Mouse (Mus musculus) bone marrow macrophage, adult 2 months (primary cell): Measurements from ENCODE around the gene Pnpla3. TPM values are rescaled to one million over a fixed set of nuclear protein-coding genes. Genes with fewer than 3 reads are reported as not detected.
A peak's percentile ranks its signal among the peaks of the same experiment; 100 is the strongest.

Experiments
- H3K27ac ChIP-seq: 2 replicates; pipeline ENCODE4 v1.5.1; 2012; ENCODE audit warnings: low read depth, low read length; ENCODE audit not compliant: insufficient read depth
- H3K4me1 ChIP-seq: 2 replicates; pipeline ENCODE4 v1.6.1; 2012; ENCODE audit warnings: low read length; ENCODE audit not compliant: control insufficient read depth, insufficient read depth
- H3K4me3 ChIP-seq: 2 replicates; pipeline ENCODE4 v1.5.1; 2012; ENCODE audit warnings: mild to moderate bottlenecking, low read length, moderate library complexity; ENCODE audit not compliant: insufficient read depth
- CTCF ChIP-seq: IDR thresholded peaks from 2 replicates; pipeline ENCODE4 v1.5.1; 2012; ENCODE audit warnings: low read depth, mild to moderate bottlenecking, low read length, moderate library complexity
- POLR2A ChIP-seq: IDR thresholded peaks from 2 replicates; pipeline ENCODE4 v1.6.1; 2012; ENCODE audit warnings: mild to moderate bottlenecking, low read depth, low read length, borderline replicate concordance
- polyA plus RNA-seq: library from polyadenylated mRNA; stranded (reverse); fragments of >200 nt; gene quantifications from 2 replicates; pipeline ENCODE4 v1.2.4, GENCODE M21; 2012; ENCODE audit not compliant: missing spikeins, insufficient read depth, insufficient read length

Gene Pnpla3
- polyA plus RNA-seq: not detected in 2 replicates

GRCm38 (mm10) chr15:84167600-84167999 is at the start of gene Pnpla3:
Gene Pnpla3, plus strand, starts transcription at chr15:84167837.
- no peak for TF ChIP-seq POLR2A
- TF ChIP-seq CTCF: no peak
- Histone ChIP-seq H3K4me3 (peak within 1 kb of the TSS; percentile 58), H3K27ac (no peak within 1 kb of the TSS), H3K4me1 (peaks cover 9% of the 10 kb centered on the region; the same call in 1 of the 2 replicates)

DNA sequence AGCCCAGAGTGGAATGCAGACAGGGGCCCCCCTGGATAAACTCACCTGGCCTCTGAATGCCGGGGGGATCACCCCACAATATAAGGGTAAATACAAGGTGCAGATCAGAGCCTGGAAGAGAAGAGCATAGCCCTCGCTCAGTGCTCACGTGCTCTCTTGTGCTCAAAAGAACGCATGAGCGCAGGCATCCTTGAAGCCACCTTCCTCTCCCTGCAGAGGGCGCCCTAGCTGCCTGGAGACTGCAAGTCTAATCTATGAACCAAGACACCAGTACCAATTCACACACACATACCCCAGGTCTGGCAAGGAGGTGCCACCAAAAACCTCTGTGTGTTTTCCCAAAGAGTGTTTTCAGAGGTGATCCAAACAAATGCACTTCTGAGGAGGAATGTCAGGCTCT is 47.0 kb upstream of the Pnpla3 start:
- Histone ChIP-seq H3K4me1 (peaks cover 2% of the 10 kb centered on the region; the same call in 1 of the 2 replicates), H3K27ac (no peak overlapping the region), H3K4me3 (no peak overlapping the region)
- TF ChIP-seq POLR2A: no peak
- peak; percentile 39 for TF ChIP-seq CTCF

DNA sequence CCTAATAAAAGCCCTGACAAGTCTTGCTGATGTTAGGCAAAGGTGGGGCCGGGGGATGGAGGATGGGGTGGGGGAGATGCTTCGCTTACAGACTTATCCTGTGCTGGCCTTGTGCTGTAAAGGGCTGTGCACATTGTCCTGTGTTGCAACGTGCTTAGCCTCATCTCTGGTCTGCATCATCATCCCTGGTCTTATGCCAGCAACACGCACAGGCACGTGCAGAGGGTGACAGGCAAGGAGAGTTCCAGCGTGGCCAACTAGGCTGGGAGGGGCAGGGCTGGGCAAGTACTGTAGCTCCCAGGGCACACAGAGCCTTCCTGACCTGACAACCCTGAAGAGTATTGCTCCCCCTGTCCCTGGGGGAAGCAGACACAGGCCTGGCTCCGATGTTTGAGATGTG is 46.6 kb upstream of the Pnpla3 start:
- H3K4me1 ChIP-seq: peaks cover 6% of the 10 kb centered on the region
- H3K4me3 ChIP-seq: no peak overlapping the region
- no peak for TF ChIP-seq CTCF
- TF ChIP-seq POLR2A: no peak
- no peak overlapping the region for H3K27ac ChIP-seq

- TF ChIP-seq POLR2A (no peak), CTCF (no peak)
- Histone ChIP-seq H3K4me1 (peaks cover 13% of the 10 kb centered on the region), H3K27ac (no peak within 1 kb of the TSS), H3K4me3 (no peak within 1 kb of the TSS)
These were observed 44.6 kb upstream of the Pnpla3 start, which contains the start of gene Pnpla5 for GRCm38 (mm10) chr15:84123075-84123474. Gene Pnpla5, minus strand, starts transcription at chr15:84123175.

DNA sequence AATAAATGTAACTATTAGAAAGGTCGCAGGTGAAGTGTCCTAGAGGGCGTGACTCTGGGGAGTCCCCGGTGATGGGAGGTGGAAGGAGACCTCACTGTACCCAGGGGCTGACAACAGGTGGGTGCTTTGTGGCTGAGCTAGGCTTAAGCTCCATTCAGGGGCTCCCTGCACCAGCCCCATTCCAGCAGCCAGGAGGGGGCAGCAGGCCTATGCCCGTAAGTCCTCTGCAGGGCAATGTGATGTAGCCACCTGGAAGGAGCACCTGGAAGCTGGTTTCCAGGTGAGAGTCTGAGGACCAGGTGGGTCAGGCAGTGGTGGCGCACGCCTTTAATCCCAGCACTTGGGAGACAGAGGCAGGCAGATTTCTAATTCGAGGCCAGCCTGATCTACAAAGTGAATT is 43.6 kb upstream of the Pnpla3 start:
- Histone ChIP-seq H3K27ac (no peak overlapping the region), H3K4me3 (no peak overlapping the region), H3K4me1 (peaks cover 13% of the 10 kb centered on the region)
- no peak for TF ChIP-seq CTCF

DNA sequence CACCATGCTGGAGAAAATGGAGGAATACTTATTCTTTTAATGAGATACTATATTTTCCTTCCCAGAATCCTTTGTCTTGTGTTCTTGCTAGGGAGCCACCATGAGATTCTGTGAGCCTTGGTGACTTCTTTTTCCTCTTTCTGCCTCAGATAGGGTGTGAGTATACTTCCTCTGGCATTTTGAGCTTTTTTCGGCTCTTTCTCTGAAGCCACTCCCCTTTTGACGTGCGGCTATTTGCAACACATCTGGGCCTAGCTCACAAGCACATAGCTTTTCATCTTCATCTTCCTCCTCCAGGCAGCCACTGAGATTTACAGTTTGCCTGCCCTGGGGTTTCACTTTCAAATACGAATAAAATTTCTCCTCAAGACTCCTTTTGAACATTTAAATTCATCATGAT is 41.2 kb upstream of the Pnpla3 start:
- TF ChIP-seq POLR2A: no peak
- no peak for TF ChIP-seq CTCF
- peaks cover 13% of the 10 kb centered on the region for H3K4me1 ChIP-seq
- no peak overlapping the region for H3K4me3 ChIP-seq
- peak overlapping the region; percentile 40 for H3K27ac ChIP-seq

- no peak overlapping the region for H3K4me3 ChIP-seq
- TF ChIP-seq CTCF (peak; percentile 68), POLR2A (no peak)
- peaks cover 13% of the 10 kb centered on the region for H3K4me1 ChIP-seq
- peak overlapping the region; percentile 16; the same call in 1 of the 2 replicates for H3K27ac ChIP-seq
These were observed 40.8 kb upstream of the Pnpla3 start for GRCm38 (mm10) chr15:84126871-84127270.

GRCm38 (mm10) chr15:84131096-84131786 is 36.4 kb upstream of the Pnpla3 start:
- TF ChIP-seq CTCF (no peak), POLR2A (no peak)
- Histone ChIP-seq H3K4me3 (no peak overlapping the region), H3K27ac (no peak overlapping the region), H3K4me1 (peaks cover 4% of the 10 kb centered on the region)

DNA sequence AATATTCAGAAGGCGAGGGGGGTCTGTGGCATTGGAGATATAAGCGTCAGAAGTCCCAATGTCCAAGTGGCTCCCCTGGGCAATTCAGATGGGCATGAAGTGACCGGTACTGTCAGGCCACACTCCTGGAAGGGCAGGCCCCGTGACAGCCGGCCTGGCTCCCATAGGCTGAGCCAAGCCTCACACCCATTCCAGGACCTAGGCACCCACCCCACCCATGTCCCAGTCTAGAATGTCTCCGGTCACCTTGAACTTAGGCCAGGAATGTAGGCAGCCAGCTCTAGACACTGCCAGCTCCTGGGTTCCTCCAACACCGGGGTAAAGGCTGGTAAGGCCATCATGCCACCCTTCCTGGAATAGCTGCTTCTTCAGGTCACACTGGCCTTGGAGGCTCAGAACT is 35.7 kb upstream of the Pnpla3 start:
- H3K27ac ChIP-seq: no peak overlapping the region
- TF ChIP-seq CTCF (no peak), POLR2A (no peak)
- no peak overlapping the region for H3K4me3 ChIP-seq

GRCm38 (mm10) chr15:84133440-84133839 is 34.2 kb upstream of the Pnpla3 start:
- TF ChIP-seq POLR2A (no peak), CTCF (no peak)
- Histone ChIP-seq H3K4me3 (no peak overlapping the region), H3K27ac (no peak overlapping the region), H3K4me1 (no peaks in the 10 kb centered on the region)

More for the DNA sequence above, 35.7 kb upstream of the Pnpla3 start:
- no peaks in the 10 kb centered on the region for H3K4me1 ChIP-seq
